Mouse (Mus musculus): ENCODE measurements around the gene Crebbp.

- no peak for TF ChIP-seq POLR2A (IDR thresholded peaks at IDR 0.05; ENCODE audit: borderline replicate concordance, insufficient read depth, low read length)
- no peak for TF ChIP-seq CTCF (IDR thresholded peaks at IDR 0.05; ENCODE audit: borderline replicate concordance, insufficient read depth, low read depth, low read length)
Measured at GRCm38 (mm10) chr16:4133754-4134153, 80.0 kb downstream of the Crebbp start.

All from cerebellum, adult 2 months (tissue).